Comparison of ENCODE assay signal across 12 mouse cellular contexts in genomic region chr1:176946796-176947181, GRCm38 (mm10).
DNase-seq lines count a peak whose midpoint lies in the region; ATAC-seq and TF ChIP-seq lines count a peak whose summit lies in the region.
"Had no signal": no experiment of that assay in that cellular context is flagged by ENCODE, and none has a peak within 500 bp of the region (broad histone marks: within the 10 kb centered on the region; RNA-seq: fewer than 3 reads in every experiment).

No protein-coding gene starts in this region.

- peaks cover 39% of the 10 kb centered on the region for H3K4me1 ChIP-seq in forebrain, embryonic 14.5 days (ENCODE audit: control insufficient read depth, insufficient read depth, low read length)
- no peaks in the 10 kb centered on the region for H3K4me1 ChIP-seq in intestine, embryonic 16.5 days (ENCODE audit: control insufficient read depth, insufficient read depth, low read length)
- no peaks in the 10 kb centered on the region for H3K4me1 ChIP-seq in kidney, embryonic 16.5 days (ENCODE audit: insufficient read depth, low read length)

- peak overlapping the region; percentile 23; the same call in 1 of the 2 replicates for H3K4me2 ChIP-seq in forebrain, embryonic 14.5 days (ENCODE audit: low read length)
- H3K4me2 ChIP-seq in intestine, embryonic 16.5 days (ENCODE audit: low read depth, low read length), result no peak overlapping the region
- no peak overlapping the region for H3K4me2 ChIP-seq in kidney, embryonic 16.5 days (replicated peaks; ENCODE audit: low read depth, low read length)
- H3K4me2 ChIP-seq: embryonic facial prominence, embryonic 13.5 days had no signal

- H3K4me3 ChIP-seq in left cerebral cortex, adult 2 months, result no peak overlapping the region
- H3K4me3 ChIP-seq in forebrain, embryonic 14.5 days (ENCODE audit: low read depth, low read length), result no peak overlapping the region
- H3K4me3 ChIP-seq in intestine, embryonic 16.5 days (ENCODE audit: low read length), result no peak overlapping the region
- no peak overlapping the region for H3K4me3 ChIP-seq in kidney, embryonic 16.5 days (ENCODE audit: low read length)
- H3K4me3 ChIP-seq: embryonic facial prominence, embryonic 13.5 days had no signal

- peak overlapping the region; percentile 74; the same call in 1 of the 2 replicates for H3K27ac ChIP-seq in left cerebral cortex, adult 2 months
- H3K27ac ChIP-seq in forebrain, embryonic 14.5 days (ENCODE audit: low read depth, low read length), result peak overlapping the region; percentile 94
- H3K27ac ChIP-seq in intestine, embryonic 16.5 days (ENCODE audit: low read length), result no peak overlapping the region
- no peak overlapping the region for H3K27ac ChIP-seq in kidney, embryonic 16.5 days (ENCODE audit: low read length)
- H3K27ac ChIP-seq: embryonic facial prominence, embryonic 13.5 days; liver, embryonic 14.5 days; macrophage had no signal

- TF ChIP-seq CTCF in left cerebral cortex, adult 2 months (IDR thresholded peaks at IDR 0.05), result no peak

- no peaks in the 10 kb centered on the region for H3K27me3 ChIP-seq in forebrain, embryonic 14.5 days (replicated peaks; ENCODE audit: control insufficient read depth, insufficient read depth, low read length)
- no peaks in the 10 kb centered on the region for H3K27me3 ChIP-seq in intestine, embryonic 16.5 days (replicated peaks; ENCODE audit: control insufficient read depth, insufficient read depth, low read length)
- no peaks in the 10 kb centered on the region for H3K27me3 ChIP-seq in kidney, embryonic 16.5 days (ENCODE audit: insufficient read depth, low read length)
- H3K27me3 ChIP-seq: embryonic facial prominence, embryonic 13.5 days had no signal

- intact Hi-C loops in left cerebral cortex, adult 2 months (cut with DNase I), result loop anchor here (5.0 kb wide), 1 partner anchor 36 kb away; no protein-coding TSS in a partner anchor
- intact Hi-C loops in left cerebral cortex, postnatal 10 days (cut with DNase I), result loop anchor here (5.0 kb wide), 1 partner anchor 501 kb away; no protein-coding TSS in a partner anchor

- no peaks in the 10 kb centered on the region for H3K9me3 ChIP-seq in forebrain, embryonic 14.5 days (replicated peaks; ENCODE audit: control insufficient read depth, low read length)
- no peaks in the 10 kb centered on the region for H3K9me3 ChIP-seq in intestine, embryonic 16.5 days (ENCODE audit: control insufficient read depth, low read length)
- H3K9me3 ChIP-seq in kidney, embryonic 16.5 days (ENCODE audit: low read length), result no peaks in the 10 kb centered on the region
- H3K9me3 ChIP-seq: embryonic facial prominence, embryonic 13.5 days had no signal

- WGBS in forebrain, embryonic 14.5 days, result 6% methylated on average over 7 of the region's 7 CpGs
- WGBS in intestine, embryonic 16.5 days, result 75% methylated on average over 7 of the region's 7 CpGs
- WGBS in kidney, embryonic 16.5 days, result 83% methylated on average over 7 of the region's 7 CpGs

- DNase-seq in left cerebral cortex, adult 2 months (ENCODE audit: extremely low spot score in 1 of 2, low spot score in 2 of 2), result no peak
- no peak for DNase-seq in left cerebral cortex, postnatal 10 days (ENCODE audit: extremely low spot score in 1 of 2, low spot score in 2 of 2)
- peak; percentile 34 for DNase-seq in T-cell, adult 2 months (ENCODE audit: low spot score)
- DNase-seq in forebrain, embryonic 14.5 days (ENCODE audit: low spot score), result peak; percentile 94
- DNase-seq in naive thymus-derived CD4-positive, alpha-beta T cell, adult 2 months (ENCODE audit: low read depth), result peak; percentile 70
- no peak for DNase-seq in right cerebral cortex, postnatal 14 days
- DNase-seq: heart, adult 18-20 months had no signal

- no peak overlapping the region for H3K9ac ChIP-seq in forebrain, embryonic 14.5 days (ENCODE audit: low read length)
- H3K9ac ChIP-seq in intestine, embryonic 16.5 days (ENCODE audit: low read depth, low read length), result no peak overlapping the region
- H3K9ac ChIP-seq in kidney, embryonic 16.5 days (replicated peaks; ENCODE audit: low read length), result no peak overlapping the region
- H3K9ac ChIP-seq: embryonic facial prominence, embryonic 13.5 days; liver, embryonic 14.5 days had no signal

- no peaks in the 10 kb centered on the region for H3K36me3 ChIP-seq in forebrain, embryonic 14.5 days (ENCODE audit: control insufficient read depth, insufficient read depth, low read length)
- H3K36me3 ChIP-seq in intestine, embryonic 16.5 days (ENCODE audit: control insufficient read depth, insufficient read depth, low read length), result no peaks in the 10 kb centered on the region
- H3K36me3 ChIP-seq in kidney, embryonic 16.5 days (ENCODE audit: insufficient read depth, low read length), result no peaks in the 10 kb centered on the region
- H3K36me3 ChIP-seq: embryonic facial prominence, embryonic 13.5 days had no signal

- peak; percentile 85 for ATAC-seq in forebrain, embryonic 14.5 days
- no peak for ATAC-seq in intestine, embryonic 16.5 days
- ATAC-seq in kidney, embryonic 16.5 days (ENCODE audit: low FRiP score, low TSS enrichment), result no peak

Comparison
In these comparisons a context has a peak if more than half of its experiments do, and no peak if none do; other contexts are left out.
1. DNase-seq: peak in T-cell, adult 2 months (single experiment), forebrain, embryonic 14.5 days (single experiment) and naive thymus-derived CD4-positive, alpha-beta T cell, adult 2 months (single experiment); none in left cerebral cortex, adult 2 months (0 of 2), left cerebral cortex, postnatal 10 days (0 of 2) and right cerebral cortex, postnatal 14 days (single experiment).
2. H3K27ac ChIP-seq: peak in left cerebral cortex, adult 2 months (single experiment) and forebrain, embryonic 14.5 days (single experiment); none in intestine, embryonic 16.5 days (single experiment) and kidney, embryonic 16.5 days (single experiment).